Comparison of ENCODE assay signal across 11 mouse cellular contexts in the genomic region with DNA sequence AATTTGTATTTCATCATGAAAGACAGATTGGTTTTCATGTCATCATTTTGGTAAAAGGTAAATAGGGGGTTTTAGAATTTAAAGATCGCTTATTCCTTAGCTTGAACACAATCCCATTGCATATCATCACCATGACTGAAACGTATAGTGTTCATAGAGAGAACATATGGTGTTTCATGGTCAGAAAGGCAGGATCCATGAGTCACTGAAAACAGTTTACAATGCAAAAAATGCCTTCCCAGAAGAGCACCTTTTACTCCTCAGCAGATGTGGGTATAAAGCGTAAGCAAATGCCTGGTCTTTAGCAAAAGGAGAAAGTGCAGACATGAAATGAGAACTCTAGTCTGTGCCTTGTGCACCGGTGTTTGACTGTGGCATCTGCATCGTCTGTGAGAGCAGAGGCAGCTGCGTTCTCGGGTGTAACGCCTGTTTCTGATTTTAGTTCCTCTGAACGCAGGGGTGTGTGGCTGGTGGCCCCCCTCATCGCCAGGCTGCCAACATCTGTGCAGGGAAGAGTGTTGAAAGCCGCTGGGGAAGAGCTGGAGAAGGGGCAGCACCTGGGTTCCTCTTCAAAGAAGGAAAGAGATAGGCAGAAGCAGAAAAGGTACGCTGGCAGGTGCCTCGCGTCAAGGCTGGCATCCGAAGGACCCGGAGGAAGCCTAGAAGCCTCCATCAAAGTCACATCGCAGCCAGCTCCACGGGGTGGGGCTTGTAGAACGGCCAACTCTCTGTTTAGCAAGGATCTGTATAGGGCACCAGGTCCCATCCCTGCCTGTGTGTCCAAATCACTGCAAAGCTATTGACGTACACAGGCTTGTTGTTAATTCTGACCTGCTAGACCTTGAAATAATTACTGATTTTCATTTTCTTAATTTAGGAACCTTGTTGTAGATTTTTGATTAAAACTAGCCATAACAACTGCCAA. TPM values are rescaled to one million over a fixed set of nuclear protein-coding genes. Genes with fewer than 3 reads are reported as not detected.
A peak's percentile ranks its signal among the peaks of the same experiment; 100 is the strongest.
DNase-seq lines count a peak whose midpoint lies in the region.
"Had no signal": no experiment of that assay in that cellular context is flagged by ENCODE, and none has a peak within 500 bp of the region (broad histone marks: within the 10 kb centered on the region; RNA-seq: fewer than 3 reads in every experiment).

No protein-coding gene starts in this region.

- DNase-seq in cerebellum, adult 9-11 months = peak; percentile 15
- DNase-seq in cerebellum, postnatal 4 days (ENCODE audit: low spot score in 2 of 2) = no peak
- DNase-seq in right cerebral cortex, postnatal 14 days = peak; percentile 9
- DNase-seq in right cerebral cortex, adult 18-20 months = no peak
- peak; percentile 46 to 47 for DNase-seq in spleen, adult 18-20 months
- DNase-seq in gastrocnemius, adult 18-20 months (ENCODE audit: low spot score) = no peak
- DNase-seq in MN1 (ENCODE audit: low spot score) = no peak
- DNase-seq in ovary, adult 18-20 months (ENCODE audit: low spot score) = no peak
- DNase-seq: forebrain, postnatal 0 days; kidney, adult 11 months; midbrain, embryonic 14.5 days had no signal

RNA-seq across cellular contexts. Expression of gene P2ry12, which starts 4.7 kb away (rescaled TPM):
- under 1 TPM; 0.27 to 0.69 TPM for total RNA-seq in gastrocnemius, adult 18-20 months (2021)

RNA-seq across cellular contexts. Expression of gene P2ry13, which starts 47.3 kb away (rescaled TPM):
- total RNA-seq in gastrocnemius, adult 18-20 months (2021) = under 1 TPM in 1 of 2 experiments, not detected in 1; 0.33 TPM

Comparison
In these comparisons a context has a peak if more than half of its experiments do, and no peak if none do; other contexts are left out.
1. DNase-seq: peak in cerebellum, adult 9-11 months (single experiment), right cerebral cortex, postnatal 14 days (single experiment) and spleen, adult 18-20 months (2 of 2); none in cerebellum, postnatal 4 days (0 of 2), right cerebral cortex, adult 18-20 months (single experiment), gastrocnemius, adult 18-20 months (single experiment), MN1 (single experiment) and ovary, adult 18-20 months (single experiment).